Mouse (Mus musculus): ENCODE data around the gene Ift20.

DNA sequence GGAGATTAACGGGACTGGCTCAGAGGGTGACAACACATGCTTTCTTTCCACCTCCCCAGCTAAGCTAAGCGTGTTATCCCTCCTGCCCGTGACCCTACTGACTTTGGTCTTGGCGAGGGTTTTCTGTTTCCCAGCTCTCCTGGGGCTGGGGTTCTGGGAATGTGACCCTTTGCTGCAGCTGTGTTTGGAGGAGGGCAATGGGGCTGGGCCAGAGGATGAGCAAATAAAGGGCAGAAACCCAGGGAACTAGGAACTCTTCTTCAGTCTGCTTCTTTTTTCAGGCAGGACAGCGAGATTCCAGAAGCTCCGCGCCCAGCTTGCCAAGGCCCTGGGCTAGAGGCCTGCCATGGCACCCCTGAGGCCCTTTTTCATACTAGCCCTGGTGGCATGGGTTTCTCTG lies 37.2 kb upstream of the Ift20 start, which contains the start of gene Vtn:
- TF ChIP-seq CTCF (IDR thresholded peaks at IDR 0.05; ENCODE audit: borderline replicate concordance, control insufficient read depth, extremely low read depth, insufficient read depth, low read length, poor library complexity) (no peak), POLR2A (IDR thresholded peaks at IDR 0.05; ENCODE audit: control insufficient read depth, extremely low read depth, insufficient read depth, low read length, poor library complexity) (no peak)

Data from thymus, adult 2 months (tissue).